Comparison of ENCODE assay signal across 8 mouse cellular contexts in genomic region chr13:104792184-104792583, GRCm38 (mm10). TPM values are rescaled to one million over a fixed set of nuclear protein-coding genes. Genes with fewer than 3 reads are reported as not detected.
DNase-seq lines count a peak whose midpoint lies in the region; ATAC-seq and TF ChIP-seq lines count a peak whose summit lies in the region.

TSS of gene Srek1ip1 (plus strand) at chr13:104792484.

- H3K27me3 ChIP-seq in heart, embryonic 13.5 days (replicated peaks): no peaks in the 10 kb centered on the region

- H3K27ac ChIP-seq in layer of hippocampus, adult 2 months: no peak within 1 kb of the TSS
- no peak within 1 kb of the TSS for H3K27ac ChIP-seq in brown adipose tissue, adult 24 weeks (replicated peaks; ENCODE audit: low read depth, low read length)
- H3K27ac ChIP-seq in heart, embryonic 13.5 days (replicated peaks): no peak within 1 kb of the TSS
- no peak within 1 kb of the TSS for H3K27ac ChIP-seq in olfactory bulb, adult 2 months (ENCODE audit: insufficient read depth, low read depth, low read length)

- H3K9me3 ChIP-seq in heart, embryonic 13.5 days: no peaks in the 10 kb centered on the region

- TF ChIP-seq CTCF in layer of hippocampus, adult 2 months (conservative IDR thresholded peaks at IDR 0.05): no peak
- no peak for TF ChIP-seq CTCF in olfactory bulb, adult 2 months (IDR thresholded peaks at IDR 0.05; ENCODE audit: insufficient read depth, low read depth, low read length)

- no peaks in the 10 kb centered on the region for H3K4me1 ChIP-seq in brown adipose tissue, adult 24 weeks (ENCODE audit: control insufficient read depth, insufficient read depth, insufficient read length, low read length)
- no peaks in the 10 kb centered on the region for H3K4me1 ChIP-seq in heart, embryonic 13.5 days
- H3K4me1 ChIP-seq in olfactory bulb, adult 2 months (ENCODE audit: control insufficient read depth, insufficient read depth, low read length): no peaks in the 10 kb centered on the region

- DNase-seq in layer of hippocampus, adult 2 months (ENCODE audit: low spot score in 2 of 2): no peak
- no peak for DNase-seq in layer of hippocampus, adult 9-11 months
- DNase-seq in left cerebral cortex, postnatal 10 days (ENCODE audit: extremely low spot score in 1 of 2, low spot score in 2 of 2): no peak
- no peak for DNase-seq in embryo, embryonic 10 days (ENCODE audit: low spot score)
- DNase-seq in lung, postnatal 4 days: no peak

- peaks cover 51% of the 10 kb centered on the region for H3K36me3 ChIP-seq in heart, embryonic 13.5 days

- TF ChIP-seq POLR2A in olfactory bulb, adult 2 months (IDR thresholded peaks at IDR 0.05; ENCODE audit: insufficient read depth, low read depth, low read length): no peak

- WGBS in heart, embryonic 13.5 days: 86% methylated on average over 11 of the region's 11 CpGs
- 93% methylated on average over 11 of the region's 11 CpGs for WGBS in olfactory bulb, adult 2 months

- no peak within 1 kb of the TSS for H3K4me3 ChIP-seq in layer of hippocampus, adult 2 months
- H3K4me3 ChIP-seq in brown adipose tissue, adult 24 weeks (ENCODE audit: insufficient read depth, low read depth, low read length): no peak within 1 kb of the TSS
- no peak within 1 kb of the TSS for H3K4me3 ChIP-seq in heart, embryonic 13.5 days
- H3K4me3 ChIP-seq in olfactory bulb, adult 2 months (ENCODE audit: insufficient read depth, low read depth, low read length): no peak within 1 kb of the TSS

- no peak for ATAC-seq in heart, embryonic 13.5 days (ENCODE audit: extremely low read depth, insufficient number of reproducible peaks, low FRiP score, low TSS enrichment)

- intact Hi-C loops in left cerebral cortex, postnatal 10 days (cut with DNase I): no loop called here

- no peak within 1 kb of the TSS for H3K4me2 ChIP-seq in heart, embryonic 13.5 days

- H3K9ac ChIP-seq in heart, embryonic 13.5 days: no peak within 1 kb of the TSS

RNA-seq across cellular contexts. Expression of gene Srek1ip1, which starts in this region (rescaled TPM):
- 10 to 100 TPM; 21.6 to 22.5 TPM for total RNA-seq in layer of hippocampus, adult 2 months (2021)
- 31.2 and 33.3 TPM in 2 replicates for polyA plus RNA-seq in brown adipose tissue, adult 24 weeks (2012; ENCODE audit: insufficient read depth, insufficient read length, missing spikeins)
- polyA plus RNA-seq in heart, embryonic 13.5 days (2015; fragmentation: Nextera tagmentation; extraction: Ambion mirVana): 16.9 and 18.0 TPM in 2 replicates
- 10 to 100 TPM; 13.0 to 13.6 TPM for total RNA-seq in left cerebral cortex, postnatal 10 days (2021)
- not detected in 2 replicates for polyA plus RNA-seq in olfactory bulb, adult 2 months (2012; ENCODE audit: insufficient read depth, insufficient read length, low replicate concordance, missing spikeins)
